ENCODE assay signal across 12 mouse cellular contexts in genomic region chr12:112544946-112545701, GRCm38 (mm10). TPM values are rescaled to one million over a fixed set of nuclear protein-coding genes. Genes with fewer than 3 reads are reported as not detected.
DNase-seq lines count a peak whose midpoint lies in the region; ATAC-seq and TF ChIP-seq lines count a peak whose summit lies in the region.
"Had no signal": no experiment of that assay in that cellular context is flagged by ENCODE, and none has a peak within 500 bp of the region (broad histone marks: within the 10 kb centered on the region; RNA-seq: fewer than 3 reads in every experiment).

No protein-coding gene starts in this region.

- no peak for DNase-seq in forebrain, embryonic 10.5 days (ENCODE audit: extremely low spot score, low spot score)
- no peak for DNase-seq in forebrain, postnatal 0 days
- peak; percentile 49 for DNase-seq in kidney, postnatal 10 days
- no peak for DNase-seq in kidney, adult 2 months
- DNase-seq in midbrain, embryonic 14.5 days, result no peak

- WGBS in forebrain, embryonic 10.5 days, result 37% methylated on average over 12 of the region's 12 CpGs
- WGBS in forebrain, postnatal 0 days, result 34% methylated on average over 12 of the region's 12 CpGs
- 64% methylated on average over 12 of the region's 12 CpGs for WGBS in kidney, adult 2 months
- 38% methylated on average over 12 of the region's 12 CpGs for WGBS in forebrain, embryonic 13.5 days
- 28% methylated on average over 12 of the region's 12 CpGs for WGBS in midbrain, embryonic 14.5 days

- no peak for TF ChIP-seq CTCF in forebrain, postnatal 0 days (IDR thresholded peaks at IDR 0.05; ENCODE audit: low read depth)
- TF ChIP-seq CTCF in kidney, adult 2 months (conservative IDR thresholded peaks at IDR 0.05; ENCODE audit: insufficient read depth, insufficient read length, low read depth, low read length), result no peak

- H3K9me3 ChIP-seq in forebrain, embryonic 10.5 days, result no peaks in the 10 kb centered on the region
- no peaks in the 10 kb centered on the region for H3K9me3 ChIP-seq in forebrain, postnatal 0 days (ENCODE audit: low read length)
- H3K9me3 ChIP-seq in forebrain, embryonic 13.5 days (replicated peaks), result no peaks in the 10 kb centered on the region
- H3K9me3 ChIP-seq in midbrain, embryonic 14.5 days (ENCODE audit: control insufficient read depth, low read length), result no peaks in the 10 kb centered on the region

- ATAC-seq in forebrain, postnatal 0 days, result no peak
- no peak for ATAC-seq in forebrain, embryonic 13.5 days
- no peak for ATAC-seq in midbrain, embryonic 14.5 days (ENCODE audit: low FRiP score, low TSS enrichment)
- no peak for ATAC-seq in monocyte, adult 5-6 weeks (replicated peaks; ENCODE audit: insufficient number of reproducible peaks, low FRiP score, low TSS enrichment, poor library complexity, severe bottlenecking)
- no peak for ATAC-seq in megakaryocyte-erythroid progenitor cell, adult 5-6 weeks (replicated peaks; ENCODE audit: low FRiP score, low TSS enrichment, poor library complexity, severe bottlenecking)

- peak overlapping the region; percentile 74 for H3K27ac ChIP-seq in forebrain, embryonic 10.5 days
- H3K27ac ChIP-seq in forebrain, postnatal 0 days (ENCODE audit: low read depth, low read length), result no peak overlapping the region
- no peak overlapping the region for H3K27ac ChIP-seq in kidney, adult 2 months (ENCODE audit: insufficient read depth, low read depth, low read length)
- H3K27ac ChIP-seq in forebrain, embryonic 13.5 days, result peak overlapping the region; percentile 35; the same call in 1 of the 2 replicates
- peak overlapping the region; percentile 26; the same call in 1 of the 2 replicates for H3K27ac ChIP-seq in midbrain, embryonic 14.5 days (replicated peaks; ENCODE audit: low read depth, low read length)
- H3K27ac ChIP-seq: stomach, postnatal 0 days had no signal

- H3K9ac ChIP-seq in forebrain, postnatal 0 days, result no peak overlapping the region
- 0 out of 2 replicates have a peak overlapping the region, but pooled peaks have one; percentile 26 for H3K9ac ChIP-seq in forebrain, embryonic 13.5 days
- no peak overlapping the region for H3K9ac ChIP-seq in midbrain, embryonic 14.5 days (replicated peaks; ENCODE audit: low read length)

- TF ChIP-seq POLR2A in kidney, adult 2 months (IDR thresholded peaks at IDR 0.05; ENCODE audit: low read depth, low read length), result no peak

- H3K4me2 ChIP-seq in forebrain, postnatal 0 days (ENCODE audit: low read depth), result no peak overlapping the region
- H3K4me2 ChIP-seq in forebrain, embryonic 13.5 days, result no peak overlapping the region
- H3K4me2 ChIP-seq in midbrain, embryonic 14.5 days (ENCODE audit: low read length), result no peak overlapping the region

- H3K4me3 ChIP-seq in forebrain, embryonic 10.5 days, result no peak overlapping the region
- no peak overlapping the region for H3K4me3 ChIP-seq in forebrain, postnatal 0 days (ENCODE audit: low read depth, low read length)
- H3K4me3 ChIP-seq in kidney, adult 2 months (ENCODE audit: insufficient read depth, low read depth, low read length), result no peak overlapping the region
- H3K4me3 ChIP-seq in forebrain, embryonic 13.5 days, result no peak overlapping the region
- no peak overlapping the region for H3K4me3 ChIP-seq in midbrain, embryonic 14.5 days (replicated peaks; ENCODE audit: low read depth, low read length)

- H3K4me1 ChIP-seq in forebrain, embryonic 10.5 days, result peaks cover 68% of the 10 kb centered on the region
- peaks cover 22% of the 10 kb centered on the region for H3K4me1 ChIP-seq in forebrain, postnatal 0 days (ENCODE audit: insufficient read depth)
- H3K4me1 ChIP-seq in kidney, adult 2 months (ENCODE audit: control insufficient read depth, insufficient read depth, low read length), result peaks cover 3% of the 10 kb centered on the region; the same call in 1 of the 2 replicates
- H3K4me1 ChIP-seq in forebrain, embryonic 13.5 days, result peaks cover 54% of the 10 kb centered on the region
- H3K4me1 ChIP-seq in midbrain, embryonic 14.5 days (ENCODE audit: control insufficient read depth, insufficient read depth, low read length), result peaks cover 39% of the 10 kb centered on the region

- peaks cover 19% of the 10 kb centered on the region for H3K27me3 ChIP-seq in forebrain, embryonic 10.5 days (ENCODE audit: poor library complexity, severe bottlenecking)
- no peaks in the 10 kb centered on the region for H3K27me3 ChIP-seq in forebrain, postnatal 0 days (ENCODE audit: insufficient read depth, low read length)
- H3K27me3 ChIP-seq in kidney, adult 2 months (replicated peaks; ENCODE audit: control insufficient read depth, insufficient read depth, low read length), result no peaks in the 10 kb centered on the region
- 0 out of 2 replicates have a peak, but pooled peaks cover 2% of the 10 kb centered on the region for H3K27me3 ChIP-seq in forebrain, embryonic 13.5 days
- no peaks in the 10 kb centered on the region; the same call in 1 of the 2 replicates for H3K27me3 ChIP-seq in midbrain, embryonic 14.5 days (ENCODE audit: control insufficient read depth, insufficient read depth, low read length)

- H3K36me3 ChIP-seq in forebrain, embryonic 10.5 days (replicated peaks), result no peaks in the 10 kb centered on the region
- no peaks in the 10 kb centered on the region for H3K36me3 ChIP-seq in forebrain, postnatal 0 days (ENCODE audit: insufficient read depth)
- no peaks in the 10 kb centered on the region for H3K36me3 ChIP-seq in kidney, adult 2 months (ENCODE audit: control insufficient read depth, insufficient read depth, low read length)
- H3K36me3 ChIP-seq in forebrain, embryonic 13.5 days (ENCODE audit: poor library complexity, severe bottlenecking), result no peaks in the 10 kb centered on the region
- H3K36me3 ChIP-seq in midbrain, embryonic 14.5 days (ENCODE audit: control insufficient read depth, insufficient read depth, low read length), result no peaks in the 10 kb centered on the region

RNA-seq across cellular contexts. Expression of gene Tmem179, which starts 28.6 kb away (rescaled TPM):
- 0.55 and 0.89 TPM in 2 replicates for polyA plus RNA-seq in forebrain, embryonic 10.5 days (2016; fragmentation: Nextera tagmentation; extraction: Ambion mirVana)
- total RNA-seq in forebrain, postnatal 0 days (2014; rRNA removed), result 96.1 and 119 TPM in 2 replicates
- 84.0 and 112 TPM in 2 replicates for polyA plus RNA-seq in forebrain, postnatal 0 days (2015; fragmentation: Nextera tagmentation; extraction: Ambion mirVana)
- polyA plus RNA-seq in kidney, adult 2 months (2012; rRNA removed), result 0.45 and 1.0 TPM in 2 replicates
- polyA plus RNA-seq in forebrain, embryonic 13.5 days (2015; fragmentation: Nextera tagmentation; extraction: Ambion mirVana), result 23.3 and 30.7 TPM in 2 replicates
- polyA plus RNA-seq in midbrain, embryonic 14.5 days (2014; fragmentation: Nextera tagmentation; extraction: Ambion mirVana), result 50.7 and 68.6 TPM in 2 replicates
- total RNA-seq in monocyte, adult 5-6 weeks (2017), result not detected in 3 replicates
- not detected in 2 replicates for total RNA-seq in megakaryocyte-erythroid progenitor cell, adult 5-6 weeks (2014; fragmentation: Nextera tagmentation)
- not detected in 2 replicates for total RNA-seq in megakaryocyte-erythroid progenitor cell, adult 5-6 weeks (2017)
- total RNA-seq: liver, adult 2 months; megakaryocyte, adult 5-6 weeks had no signal
- polyA plus RNA-seq: liver, adult 2 months had no signal

RNA-seq across cellular contexts. Expression of gene Inf2, which starts 43.5 kb away (rescaled TPM):
- polyA plus RNA-seq in forebrain, embryonic 10.5 days (2016; fragmentation: Nextera tagmentation; extraction: Ambion mirVana), result 1.1 and 1.3 TPM in 2 replicates
- 9.8 and 10.8 TPM in 2 replicates for total RNA-seq in forebrain, postnatal 0 days (2014; rRNA removed)
- 1.1 and 1.2 TPM in 2 replicates for polyA plus RNA-seq in forebrain, postnatal 0 days (2015; fragmentation: Nextera tagmentation; extraction: Ambion mirVana)
- 8.9 and 9.6 TPM in 2 replicates for polyA plus RNA-seq in kidney, adult 2 months (2012; rRNA removed)
- 2.4 and 2.6 TPM in 2 replicates for polyA plus RNA-seq in forebrain, embryonic 13.5 days (2015; fragmentation: Nextera tagmentation; extraction: Ambion mirVana)
- polyA plus RNA-seq in midbrain, embryonic 14.5 days (2014; fragmentation: Nextera tagmentation; extraction: Ambion mirVana), result 0.89 and 1.6 TPM in 2 replicates
- total RNA-seq in monocyte, adult 5-6 weeks (2017), result 2.1 to 13.1 TPM (median 5.6 TPM) in 3 replicates
- total RNA-seq in megakaryocyte-erythroid progenitor cell, adult 5-6 weeks (2014; fragmentation: Nextera tagmentation), result 10.8 and 11.3 TPM in 2 replicates
- total RNA-seq in megakaryocyte-erythroid progenitor cell, adult 5-6 weeks (2017), result 2.4 and 4.6 TPM in 2 replicates

RNA-seq across cellular contexts. Expression of gene A530016L24Rik, which starts 55.9 kb away (rescaled TPM):
- not detected in 2 replicates for polyA plus RNA-seq in forebrain, embryonic 10.5 days (2016; fragmentation: Nextera tagmentation; extraction: Ambion mirVana)
- 0.10 TPM in 1 of 2 replicates, not detected in the other for total RNA-seq in forebrain, postnatal 0 days (2014; rRNA removed)
- not detected in 2 replicates for polyA plus RNA-seq in forebrain, postnatal 0 days (2015; fragmentation: Nextera tagmentation; extraction: Ambion mirVana)
- polyA plus RNA-seq in kidney, adult 2 months (2012; rRNA removed), result 11.4 and 16.2 TPM in 2 replicates
- polyA plus RNA-seq in forebrain, embryonic 13.5 days (2015; fragmentation: Nextera tagmentation; extraction: Ambion mirVana), result 0.11 TPM in 1 of 2 replicates, not detected in the other
- 0.12 TPM in 1 of 2 replicates, not detected in the other for polyA plus RNA-seq in midbrain, embryonic 14.5 days (2014; fragmentation: Nextera tagmentation; extraction: Ambion mirVana)
- total RNA-seq in monocyte, adult 5-6 weeks (2017), result not detected in 3 replicates
- not detected in 2 replicates for total RNA-seq in megakaryocyte-erythroid progenitor cell, adult 5-6 weeks (2014; fragmentation: Nextera tagmentation)
- not detected in 2 replicates for total RNA-seq in megakaryocyte-erythroid progenitor cell, adult 5-6 weeks (2017)
- total RNA-seq: megakaryocyte, adult 5-6 weeks had no signal
- polyA plus RNA-seq: cortical plate, adult 2 months; stomach, postnatal 0 days had no signal

Comparison
In these comparisons a context has a peak if more than half of its experiments do, and no peak if none do; other contexts are left out.
1. H3K27ac ChIP-seq: peak in forebrain, embryonic 10.5 days (single experiment), forebrain, embryonic 13.5 days (single experiment) and midbrain, embryonic 14.5 days (single experiment); none in forebrain, postnatal 0 days (single experiment) and kidney, adult 2 months (single experiment).
2. RNA of gene Tmem179, which starts 28.6 kb away (polyA plus RNA-seq): 84.0 to 112 TPM in forebrain, postnatal 0 days, 50.7 to 68.6 TPM in midbrain, embryonic 14.5 days and 23.3 to 30.7 TPM in forebrain, embryonic 13.5 days; 0.45 to 1.0 TPM in kidney, adult 2 months and 0.55 to 0.89 TPM in forebrain, embryonic 10.5 days; every median in the first group is over 10 times any median in the second.
3. RNA of gene A530016L24Rik, which starts 55.9 kb away (polyA plus RNA-seq): 11.4 to 16.2 TPM in kidney, adult 2 months; 0.11 TPM in forebrain, embryonic 13.5 days, not detected in forebrain, postnatal 0 days, 0.12 TPM in midbrain, embryonic 14.5 days and not detected in forebrain, embryonic 10.5 days; every median in the first group is over 10 times any median in the second.